Mouse (Mus musculus): ENCODE results near the gene Cpeb4. TPM values are rescaled to one million over a fixed set of nuclear protein-coding genes. Genes with fewer than 3 reads are reported as not detected.
A peak's percentile ranks its signal among the peaks of the same experiment; 100 is the strongest.

Gene Cpeb4
- polyA plus RNA-seq, 1 experiment from 2014 or later, result 37.6 TPM

DNA sequence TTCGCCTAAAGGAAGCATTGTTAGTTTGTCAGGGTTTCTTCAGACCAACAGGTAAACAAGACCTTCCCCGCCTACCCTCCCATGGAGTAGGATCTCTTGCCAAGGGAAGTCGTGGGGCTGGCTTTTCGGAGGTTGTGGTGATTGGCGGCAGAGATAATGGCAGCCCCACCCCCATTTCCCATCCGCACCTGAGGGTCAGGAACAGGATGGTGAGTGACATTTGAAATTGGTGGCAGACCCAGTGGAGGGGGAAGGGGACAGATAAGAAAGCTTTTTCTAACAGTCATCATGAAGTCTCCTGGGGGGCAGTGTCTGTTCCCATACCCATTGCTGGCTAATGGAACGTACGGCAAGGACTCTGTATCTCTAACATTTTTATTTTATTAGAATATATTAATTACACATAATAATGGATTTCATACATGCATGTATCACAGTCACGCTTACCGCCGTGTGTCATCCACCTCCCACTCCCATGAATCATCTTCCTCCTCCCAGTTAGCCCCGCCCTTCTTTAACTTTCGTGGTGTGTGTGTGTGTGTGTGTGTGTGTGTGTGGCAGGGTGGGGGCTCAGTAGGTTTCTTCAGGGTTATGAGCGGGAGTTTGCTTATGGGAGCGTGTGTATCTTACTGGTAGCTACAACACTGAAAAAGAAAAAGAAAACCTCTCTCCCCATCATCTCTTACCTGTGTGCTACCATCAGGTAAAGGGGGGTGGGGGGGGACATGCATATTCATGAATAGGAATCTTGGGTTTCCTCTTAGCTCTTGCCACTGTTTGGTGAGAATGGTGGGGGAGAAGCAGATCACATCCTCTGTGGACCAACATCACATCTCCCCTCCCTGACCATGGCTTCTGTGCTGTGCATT is 76.7 kb downstream of the Cpeb4 start:
- peaks cover 6% of the 10 kb centered on the region for H3K4me1 ChIP-seq (replicated peaks; ENCODE audit: control insufficient read depth, insufficient read depth, low read length)
- ATAC-seq (ENCODE audit: low FRiP score) (peak; percentile 52), DNase-seq (ENCODE audit: low spot score) (no peak)
- H3K27me3 ChIP-seq (ENCODE audit: control insufficient read depth, insufficient read depth, low read length), result no peaks in the 10 kb centered on the region
- no peaks in the 10 kb centered on the region for H3K36me3 ChIP-seq (replicated peaks; ENCODE audit: control insufficient read depth, insufficient read depth)
- WGBS, result 13% methylated on average over 15 of the region's 15 CpGs
- peak overlapping the region; percentile 48 for H3K9ac ChIP-seq
- no peak overlapping the region for H3K27ac ChIP-seq
- H3K4me2 ChIP-seq (replicated peaks), result peak overlapping the region; percentile 64
- H3K4me3 ChIP-seq (replicated peaks; ENCODE audit: low read length), result peak overlapping the region; percentile 38
- H3K9me3 ChIP-seq (ENCODE audit: control insufficient read depth, low read length), result no peaks in the 10 kb centered on the region

- H3K9me3 ChIP-seq (ENCODE audit: control insufficient read depth, low read length), result no peaks in the 10 kb centered on the region
- peak overlapping the region; percentile 38 for H3K4me3 ChIP-seq (replicated peaks; ENCODE audit: low read length)
- H3K27ac ChIP-seq, result no peak overlapping the region
- DNase-seq (ENCODE audit: low spot score) (peak; percentile 96), ATAC-seq (ENCODE audit: low FRiP score) (peak; percentile 85)
- H3K9ac ChIP-seq, result peak overlapping the region; percentile 48
- peaks cover 6% of the 10 kb centered on the region for H3K4me1 ChIP-seq (replicated peaks; ENCODE audit: control insufficient read depth, insufficient read depth, low read length)
- under 1% methylated on average over 17 of the region's 17 CpGs for WGBS
- H3K4me2 ChIP-seq (replicated peaks), result peak overlapping the region; percentile 64
- no peaks in the 10 kb centered on the region for H3K36me3 ChIP-seq (replicated peaks; ENCODE audit: control insufficient read depth, insufficient read depth)
- H3K27me3 ChIP-seq (ENCODE audit: control insufficient read depth, insufficient read depth, low read length), result no peaks in the 10 kb centered on the region
Observed at GRCm38 (mm10) chr11:31949331-31949785, 77.3 kb downstream of the Cpeb4 start.

DNA sequence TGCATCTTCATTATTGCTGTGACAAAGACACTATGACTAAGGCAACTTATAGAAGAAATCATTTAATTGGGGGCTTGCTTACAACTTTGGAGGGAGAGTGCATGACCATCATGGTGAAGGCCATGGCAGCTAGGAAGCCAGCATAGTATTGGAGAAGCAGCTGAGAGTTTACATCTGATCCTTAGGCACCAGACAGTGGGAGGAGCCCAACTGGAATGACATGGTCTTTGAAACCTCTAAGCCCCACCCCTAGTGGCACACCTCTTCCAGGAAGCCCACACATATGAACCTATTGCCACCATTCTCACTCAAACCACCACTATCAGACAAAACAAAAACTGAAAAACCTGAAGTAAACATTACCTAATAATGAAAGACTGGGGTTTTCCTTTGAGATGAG is 88.1 kb downstream of the Cpeb4 start:
- DNase-seq (ENCODE audit: low spot score), result no peak
- Histone ChIP-seq H3K27ac (no peak overlapping the region), H3K36me3 (replicated peaks; ENCODE audit: control insufficient read depth, insufficient read depth) (no peaks in the 10 kb centered on the region), H3K4me3 (replicated peaks; ENCODE audit: low read length) (no peak overlapping the region), H3K4me2 (replicated peaks) (no peak overlapping the region), H3K4me1 (replicated peaks; ENCODE audit: control insufficient read depth, insufficient read depth, low read length) (no peaks in the 10 kb centered on the region), H3K27me3 (ENCODE audit: control insufficient read depth, insufficient read depth, low read length) (no peaks in the 10 kb centered on the region), H3K9me3 (ENCODE audit: control insufficient read depth, low read length) (no peaks in the 10 kb centered on the region), H3K9ac (no peak overlapping the region)
- no peak for ATAC-seq (ENCODE audit: low FRiP score)

DNA sequence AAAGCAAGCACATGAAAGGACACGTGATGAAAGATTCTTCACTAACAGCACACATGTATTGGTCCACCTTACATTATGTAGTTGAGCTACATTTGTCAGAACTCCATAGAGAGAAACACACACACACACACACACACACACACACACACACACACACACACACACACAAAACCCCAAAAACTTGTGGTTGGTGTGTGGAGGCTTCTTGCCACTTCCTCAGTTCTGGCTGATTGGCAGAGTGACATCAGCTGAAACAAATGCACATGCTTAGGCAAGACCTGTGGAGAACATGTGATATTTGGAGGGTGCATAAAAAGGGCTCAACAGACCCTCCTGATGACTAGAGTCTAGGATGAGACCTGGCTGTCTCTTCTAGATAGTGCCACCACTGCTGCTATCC is 92.0 kb downstream of the Cpeb4 start:
- 95% methylated on average over 1 of the region's 1 CpGs for WGBS
- ATAC-seq (ENCODE audit: low FRiP score) (no peak), DNase-seq (ENCODE audit: low spot score) (no peak)
- Histone ChIP-seq H3K27ac (no peak overlapping the region), H3K9ac (no peak overlapping the region), H3K4me2 (replicated peaks) (no peak overlapping the region), H3K36me3 (replicated peaks; ENCODE audit: control insufficient read depth, insufficient read depth) (no peaks in the 10 kb centered on the region), H3K9me3 (ENCODE audit: control insufficient read depth, low read length) (no peaks in the 10 kb centered on the region), H3K4me1 (replicated peaks; ENCODE audit: control insufficient read depth, insufficient read depth, low read length) (peaks cover 6% of the 10 kb centered on the region; the same call in 1 of the 2 replicates), H3K27me3 (ENCODE audit: control insufficient read depth, insufficient read depth, low read length) (no peaks in the 10 kb centered on the region), H3K4me3 (replicated peaks; ENCODE audit: low read length) (no peak overlapping the region)

GRCm38 (mm10) chr11:31965256-31966134 is 93.5 kb downstream of the Cpeb4 start, which contains the start of gene 4930524B15Rik:
Gene 4930524B15Rik (plus strand): TSS chr11:31965592.
- Histone ChIP-seq H3K4me2 (replicated peaks) (peak within 1 kb of the TSS; percentile 57), H3K9me3 (ENCODE audit: control insufficient read depth, low read length) (no peaks in the 10 kb centered on the region), H3K9ac (peak within 1 kb of the TSS; percentile 61), H3K4me3 (replicated peaks; ENCODE audit: low read length) (peak within 1 kb of the TSS; percentile 15; the same call in 1 of the 2 replicates), H3K27me3 (ENCODE audit: control insufficient read depth, insufficient read depth, low read length) (no peaks in the 10 kb centered on the region), H3K36me3 (replicated peaks; ENCODE audit: control insufficient read depth, insufficient read depth) (no peaks in the 10 kb centered on the region), H3K4me1 (replicated peaks; ENCODE audit: control insufficient read depth, insufficient read depth, low read length) (peaks cover 6% of the 10 kb centered on the region; the same call in 1 of the 2 replicates), H3K27ac (no peak within 1 kb of the TSS)
- ATAC-seq (ENCODE audit: low FRiP score) (peak; percentile 74), DNase-seq (ENCODE audit: low spot score) (no peak)
- WGBS, result 46% methylated on average over 48 of the region's 49 CpGs

- H3K4me2 ChIP-seq (replicated peaks), result no peak overlapping the region
- no peaks in the 10 kb centered on the region for H3K9me3 ChIP-seq (ENCODE audit: control insufficient read depth, low read length)
- H3K36me3 ChIP-seq (replicated peaks; ENCODE audit: control insufficient read depth, insufficient read depth), result no peaks in the 10 kb centered on the region
- ATAC-seq (ENCODE audit: low FRiP score), result no peak
- H3K4me1 ChIP-seq (replicated peaks; ENCODE audit: control insufficient read depth, insufficient read depth, low read length), result no peaks in the 10 kb centered on the region
- H3K9ac ChIP-seq, result no peak overlapping the region
- no peak overlapping the region for H3K4me3 ChIP-seq (replicated peaks; ENCODE audit: low read length)
- H3K27me3 ChIP-seq (ENCODE audit: control insufficient read depth, insufficient read depth, low read length), result no peaks in the 10 kb centered on the region
- H3K27ac ChIP-seq, result no peak overlapping the region
- WGBS, result 84% methylated on average over 4 of the region's 4 CpGs
- no peak for DNase-seq (ENCODE audit: low spot score)
Observed at GRCm38 (mm10) chr11:31974132-31974531, 102.1 kb downstream of the Cpeb4 start.

DNA sequence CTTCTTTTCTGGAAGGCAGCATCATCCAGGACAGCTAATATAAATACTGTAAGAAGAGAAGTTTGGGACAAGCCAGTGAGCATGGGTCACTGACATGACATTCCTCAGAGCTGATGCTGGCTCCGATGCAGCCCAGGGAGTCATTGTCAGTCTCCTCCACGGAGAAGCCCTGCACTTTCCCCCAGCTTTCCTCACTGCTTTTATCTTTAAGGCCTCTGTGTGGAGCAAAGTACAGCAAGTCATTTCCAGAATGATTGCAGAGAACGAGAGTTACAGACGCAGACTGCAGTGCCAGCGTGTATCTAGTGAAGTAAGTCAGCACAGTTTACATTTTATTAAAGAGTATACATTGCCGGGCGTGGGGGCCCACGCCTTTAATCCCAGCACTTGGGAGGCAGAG is 102.8 kb downstream of the Cpeb4 start:
- ATAC-seq (ENCODE audit: low FRiP score) (no peak), DNase-seq (ENCODE audit: low spot score) (no peak)
- 66% methylated on average over 8 of the region's 8 CpGs for WGBS

DNA sequence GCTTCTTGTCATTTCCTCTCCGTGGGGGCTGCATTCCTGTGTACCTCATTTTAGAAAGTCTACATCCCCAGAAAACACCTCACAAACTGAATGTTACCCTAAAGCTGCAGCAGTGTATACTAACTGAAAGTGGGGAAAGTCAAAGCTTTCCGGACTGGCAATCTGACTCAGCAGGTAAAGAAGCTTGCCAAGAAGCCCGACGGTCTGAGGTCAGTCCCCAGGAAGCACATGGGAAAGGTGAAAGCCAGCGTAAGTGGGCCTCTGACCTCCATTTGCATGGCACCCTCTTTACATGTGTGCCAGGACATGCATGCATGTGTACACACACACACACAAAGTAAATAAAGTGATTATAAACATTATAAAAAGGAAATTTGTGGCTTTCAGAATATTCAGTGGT is 103.7 kb downstream of the Cpeb4 start:
- Histone ChIP-seq H3K36me3 (replicated peaks; ENCODE audit: control insufficient read depth, insufficient read depth) (no peaks in the 10 kb centered on the region), H3K27ac (no peak overlapping the region), H3K4me1 (replicated peaks; ENCODE audit: control insufficient read depth, insufficient read depth, low read length) (no peaks in the 10 kb centered on the region), H3K9me3 (ENCODE audit: control insufficient read depth, low read length) (peaks cover 9% of the 10 kb centered on the region; the same call in 1 of the 2 replicates), H3K9ac (no peak overlapping the region), H3K27me3 (ENCODE audit: control insufficient read depth, insufficient read depth, low read length) (no peaks in the 10 kb centered on the region), H3K4me2 (replicated peaks) (no peak overlapping the region), H3K4me3 (replicated peaks; ENCODE audit: low read length) (no peak overlapping the region)
- no peak for DNase-seq (ENCODE audit: low spot score)
- 83% methylated on average over 5 of the region's 5 CpGs for WGBS
- no peak for ATAC-seq (ENCODE audit: low FRiP score)

More for the DNA sequence above, 102.8 kb downstream of the Cpeb4 start:
- Histone ChIP-seq H3K27me3 (ENCODE audit: control insufficient read depth, insufficient read depth, low read length) (no peaks in the 10 kb centered on the region), H3K4me1 (replicated peaks; ENCODE audit: control insufficient read depth, insufficient read depth, low read length) (no peaks in the 10 kb centered on the region), H3K9ac (no peak overlapping the region), H3K4me2 (replicated peaks) (no peak overlapping the region), H3K27ac (no peak overlapping the region), H3K9me3 (ENCODE audit: control insufficient read depth, low read length) (peaks cover 5% of the 10 kb centered on the region; the same call in 1 of the 2 replicates), H3K36me3 (replicated peaks; ENCODE audit: control insufficient read depth, insufficient read depth) (no peaks in the 10 kb centered on the region), H3K4me3 (replicated peaks; ENCODE audit: low read length) (no peak overlapping the region)

DNA sequence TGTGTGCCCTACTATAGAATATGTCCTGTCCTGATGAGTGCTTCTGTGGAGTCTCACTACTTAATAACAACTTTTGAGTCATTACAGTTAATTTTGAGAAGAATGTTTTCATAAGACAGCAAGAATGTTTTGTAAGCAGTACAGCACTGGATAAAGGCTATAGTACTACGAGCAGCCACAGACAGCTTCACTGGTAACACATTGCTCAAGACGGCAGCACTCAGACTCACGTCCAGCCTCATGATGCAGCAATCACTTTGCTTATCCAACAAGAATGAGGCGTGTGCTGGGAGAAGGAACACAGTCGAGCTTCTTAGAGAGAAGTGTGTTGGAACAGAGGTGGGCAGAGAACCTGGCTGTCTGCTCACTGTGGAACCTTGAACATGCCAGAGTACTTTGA is 104.1 kb downstream of the Cpeb4 start:
- WGBS, result 81% methylated on average over 5 of the region's 5 CpGs

More for the DNA sequence above, 104.1 kb downstream of the Cpeb4 start:
- H3K9me3 ChIP-seq (ENCODE audit: control insufficient read depth, low read length), result peaks cover 9% of the 10 kb centered on the region; the same call in 1 of the 2 replicates
- H3K36me3 ChIP-seq (replicated peaks; ENCODE audit: control insufficient read depth, insufficient read depth), result no peaks in the 10 kb centered on the region
- no peaks in the 10 kb centered on the region for H3K4me1 ChIP-seq (replicated peaks; ENCODE audit: control insufficient read depth, insufficient read depth, low read length)
- H3K27ac ChIP-seq, result no peak overlapping the region
- ATAC-seq (ENCODE audit: low FRiP score), result no peak
- H3K27me3 ChIP-seq (ENCODE audit: control insufficient read depth, insufficient read depth, low read length), result no peaks in the 10 kb centered on the region
- no peak overlapping the region for H3K4me2 ChIP-seq (replicated peaks)
- H3K4me3 ChIP-seq (replicated peaks; ENCODE audit: low read length), result no peak overlapping the region
- H3K9ac ChIP-seq, result no peak overlapping the region
- DNase-seq (ENCODE audit: low spot score), result no peak

Data from hindbrain, embryonic 14.5 days (tissue).